Mouse (Mus musculus) right cerebral cortex, postnatal 36 days (tissue): Measurements from ENCODE around the gene Gm29609.

Source experiments
- DNase-seq, 2 experiments: peaks; one replicate each; pipeline ENCODE4 v3.0.0; 2022; ENCODE audit warnings: low spot score in 2 of 2, mixed read lengths in 1 of 2

Gm29609 gene

GRCm38 (mm10) chr5:31138968-31139425, 40.7 kb downstream of the Gm29609 start:
- no peak for DNase-seq

- DNase-seq, result no peak
Measured at GRCm38 (mm10) chr5:31138241-31138967, 41.3 kb downstream of the Gm29609 start, which contains the start of gene Ucn. Gene Ucn, minus strand, starts transcription at chr5:31138829.

GRCm38 (mm10) chr5:31137658-31138057, 42.1 kb downstream of the Gm29609 start:
- no peak for DNase-seq

- DNase-seq, result no peak
Measured at GRCm38 (mm10) chr5:31136730-31137424, 42.8 kb downstream of the Gm29609 start.

GRCm38 (mm10) chr5:31126050-31126449, 53.7 kb downstream of the Gm29609 start:
- DNase-seq, result no peak

GRCm38 (mm10) chr5:31123481-31123880, 56.2 kb downstream of the Gm29609 start:
- no peak for DNase-seq

GRCm38 (mm10) chr5:31121111-31121510, 58.6 kb downstream of the Gm29609 start:
- peak; percentile 21 to 58 for DNase-seq

- no peak for DNase-seq
Measured at GRCm38 (mm10) chr5:31116912-31117311, 62.8 kb downstream of the Gm29609 start.

GRCm38 (mm10) chr5:31116354-31116753, 63.4 kb downstream of the Gm29609 start, which contains the start of gene Trim54:
Gene Trim54, plus strand, starts transcription at chr5:31116712.
- DNase-seq, result no peak

- no peak for DNase-seq
Measured at GRCm38 (mm10) chr5:31110781-31111180, 68.9 kb downstream of the Gm29609 start.

- no peak for DNase-seq
Measured at GRCm38 (mm10) chr5:31108000-31108490, 71.7 kb downstream of the Gm29609 start, which contains the start of gene Slc30a3. Gene Slc30a3, minus strand, starts transcription at chr5:31108237.

GRCm38 (mm10) chr5:31105814-31106335, 73.8 kb downstream of the Gm29609 start, which contains the start of gene Dnajc5g:
Gene Dnajc5g, plus strand, starts transcription at chr5:31106285.
- DNase-seq, result no peak

GRCm38 (mm10) chr5:31095711-31096480, 83.8 kb downstream of the Gm29609 start:
- no peak for DNase-seq

GRCm38 (mm10) chr5:31094799-31095691, 84.7 kb downstream of the Gm29609 start:
- peak in 1 of 2 experiments; percentile 68 for DNase-seq
